Mouse (Mus musculus) lung, postnatal 0 days (tissue): ENCODE measurements around the gene Uba1y. TPM values are rescaled to one million over a fixed set of nuclear protein-coding genes. Genes with fewer than 3 reads are reported as not detected.
A peak's percentile ranks its signal among the peaks of the same experiment; 100 is the strongest.
"Not testable (repeated sequence)": the region's sequence is repeated elsewhere in the genome, so short reads cannot be mapped to it uniquely, and the experiment has no call there.

Experiments
- ATAC-seq: fragments of 200-750 bp; cut with Nextera tagmentation; 2 replicates; pipeline ENCODE4 v1.8.0; 2017; ENCODE audit warnings: moderate library complexity
- DNase-seq: peaks from one replicate; pipeline ENCODE4 v3.0.0-alpha.2; 2016; ENCODE audit warnings: low spot score
- H3K27ac ChIP-seq: fragments of 300-500 bp; sonication (generic); 2 replicates; pipeline ENCODE4 v1.5.1; 2014; ENCODE audit warnings: antibody characterized with exemption, mild to moderate bottlenecking, low read length, mixed read lengths
- H3K27me3 ChIP-seq: fragments of 300-500 bp; sonication (generic); replicated peaks from 2 replicates; pipeline ENCODE4 v1.6.1; 2014; ENCODE audit warnings: low read length, mixed read lengths; ENCODE audit not compliant: insufficient read depth
- H3K36me3 ChIP-seq: fragments of 300-500 bp; sonication (generic); 2 replicates; pipeline ENCODE4 v1.6.1; 2014; ENCODE audit warnings: low read length, mixed read lengths; ENCODE audit not compliant: insufficient read depth
- H3K4me1 ChIP-seq: fragments of 300-500 bp; sonication (generic); 2 replicates; pipeline ENCODE4 v1.6.1; 2014; ENCODE audit warnings: antibody characterized with exemption, low read depth, low read length, mixed read lengths; ENCODE audit not compliant: insufficient read depth
- H3K4me2 ChIP-seq: fragments of 300-500 bp; sonication (generic); replicated peaks from 2 replicates; pipeline ENCODE4 v1.6.1; 2014; ENCODE audit warnings: low read depth, mild to moderate bottlenecking, low read length, moderate library complexity, mixed read lengths
- H3K4me3 ChIP-seq: fragments of 300-500 bp; sonication (generic); 2 replicates; pipeline ENCODE4 v1.5.1; 2014; ENCODE audit warnings: low read depth, low read length
- H3K9ac ChIP-seq: fragments of 300-500 bp; sonication (generic); replicated peaks from 2 replicates; pipeline ENCODE4 v1.6.1; 2014; ENCODE audit warnings: low read depth, mild to moderate bottlenecking
- H3K9me3 ChIP-seq: fragments of 300-500 bp; sonication (generic); 2 replicates; pipeline ENCODE4 v1.6.1; 2016; ENCODE audit warnings: low read length, mixed read lengths
- CTCF ChIP-seq: IDR thresholded peaks from 2 replicates; pipeline ENCODE4 v1.5.1; 2016; ENCODE audit warnings: antibody characterized with exemption, mild to moderate bottlenecking
- EP300 ChIP-seq: IDR thresholded peaks from 2 replicates; pipeline ENCODE4 v1.6.1; 2016; ENCODE audit warnings: antibody characterized with exemption, mild to moderate bottlenecking, control low read depth
- WGBS: fragments of 180-500 bp; shearing (Covaris S2); extraction: QIAGEN DNeasy Blood & Tissue Kit; methylation state at CpG from one replicate; pipeline ENCODE4 v1.1.7; 2014; 5-methylcytosine and 5-hydroxymethylcytosine counted together
- polyA plus RNA-seq: library from polyadenylated mRNA; unstranded; fragments of >200 nt; fragmentation: Nextera tagmentation; extraction: Ambion mirVana; gene quantifications from 2 replicates; pipeline ENCODE4 v1.2.1, GENCODE M21; 2015

The Uba1y gene
- not detected in 2 replicates for polyA plus RNA-seq

DNA sequence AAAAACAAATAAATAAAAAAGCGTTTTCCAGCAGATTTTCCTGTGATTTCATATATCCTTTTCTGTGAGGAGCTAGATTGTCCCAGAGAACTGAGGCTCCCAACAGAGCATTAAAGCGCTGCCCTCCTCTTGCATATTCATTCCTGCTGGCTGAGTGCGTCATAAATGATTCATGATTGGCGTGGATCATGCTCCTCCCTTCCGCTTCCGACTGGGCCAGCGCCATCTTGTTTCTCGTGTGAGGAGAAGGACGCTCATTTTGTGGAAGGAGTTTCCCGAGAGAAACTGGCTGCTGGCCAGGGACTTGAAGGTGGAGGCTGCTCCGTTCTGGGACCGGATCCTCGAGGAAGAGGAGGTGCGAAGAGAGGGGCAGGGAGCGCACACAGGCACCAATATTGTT lies at the start of gene Uba1y:
Uba1y (plus strand) TSS at position 254 of the 400 bp plus-strand sequence.
- Histone ChIP-seq H3K9me3 (no peaks in the 10 kb centered on the region), H3K36me3 (no peaks in the 10 kb centered on the region), H3K27ac (no peak within 1 kb of the TSS), H3K9ac (no peak within 1 kb of the TSS), H3K4me3 (no peak within 1 kb of the TSS), H3K4me1 (no peaks in the 10 kb centered on the region), H3K4me2 (no peak within 1 kb of the TSS), H3K27me3 (no peaks in the 10 kb centered on the region)
- TF ChIP-seq EP300 (no peak), CTCF (no peak)
- no peak for DNase-seq
- WGBS: 75% methylated on average over 11 of the region's 15 CpGs
- no peak for ATAC-seq

DNA sequence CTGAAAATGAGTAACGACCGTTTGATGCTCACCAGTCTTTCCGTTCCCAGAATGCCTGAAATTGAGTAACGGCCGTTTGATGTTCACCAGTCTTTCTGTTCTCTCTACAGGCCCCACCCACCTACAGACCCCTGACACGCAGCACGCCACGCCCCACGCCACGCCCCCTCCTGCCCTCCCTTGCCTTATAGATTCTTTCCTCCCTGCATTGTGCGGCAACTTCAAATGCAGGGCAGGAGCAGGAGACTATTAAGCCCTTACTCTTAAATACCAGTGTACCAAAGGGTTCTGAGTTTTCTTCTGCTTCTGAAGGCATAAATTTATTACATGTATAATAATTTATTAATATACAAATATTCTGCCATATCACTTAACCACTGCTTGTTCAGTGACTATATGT lies 21.1 kb upstream of the Uba1y start, which contains the start of gene Zfy1:
Zfy1 (minus strand) TSS at position 101 of the 400 bp plus-strand sequence.
- H3K36me3 ChIP-seq, ATAC-seq, H3K27ac ChIP-seq, H3K27me3 ChIP-seq, H3K4me2 ChIP-seq, H3K4me3 ChIP-seq, H3K9me3 ChIP-seq, H3K9ac ChIP-seq, H3K4me1 ChIP-seq, DNase-seq: not testable (repeated sequence)
- WGBS: 80% methylated on average over 5 of the region's 11 CpGs

DNA sequence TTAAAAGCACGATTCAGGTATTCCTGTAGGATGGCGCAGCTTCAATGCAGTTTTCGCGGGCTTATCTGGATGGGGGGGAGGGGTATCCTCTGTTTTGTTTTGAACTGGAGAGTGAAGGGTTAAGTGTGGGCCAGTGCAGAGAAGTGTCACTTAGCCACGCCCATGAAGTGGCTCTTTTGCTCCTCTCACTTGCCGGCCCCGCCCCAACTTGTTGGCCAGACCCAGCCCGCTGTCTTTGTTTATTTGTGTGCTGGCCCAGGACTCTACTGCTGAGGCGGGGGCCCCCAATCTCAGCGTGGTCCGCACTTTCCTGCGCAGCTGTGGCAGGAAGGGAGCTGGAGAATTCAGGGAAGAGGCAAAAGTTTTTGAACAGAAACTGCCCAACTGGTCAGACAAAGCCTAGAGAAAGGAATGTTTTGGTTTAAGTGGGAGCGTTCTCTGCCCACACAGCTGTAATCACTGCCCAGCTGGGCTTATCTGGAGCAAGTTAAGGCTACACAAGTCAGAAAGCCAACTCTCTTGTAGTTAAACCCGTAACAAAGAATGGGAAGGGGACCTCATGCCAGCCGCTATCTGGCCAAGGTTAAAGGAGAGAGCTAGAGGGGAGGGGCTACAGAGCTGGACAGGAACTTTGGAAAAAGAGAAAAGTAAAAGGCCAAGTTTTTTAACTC lies 9.3 kb upstream of the Uba1y start:
- Histone ChIP-seq H3K4me2 (peak overlapping the region; percentile 25; the same call in 1 of the 2 replicates), H3K27ac (no peak overlapping the region), H3K27me3 (no peaks in the 10 kb centered on the region), H3K36me3 (no peaks in the 10 kb centered on the region), H3K4me1 (no peaks in the 10 kb centered on the region), H3K9me3 (no peaks in the 10 kb centered on the region), H3K4me3 (no peak overlapping the region), H3K9ac (no peak overlapping the region)
- WGBS: 0% methylated on average over 12 of the region's 15 CpGs
- ATAC-seq (peak; percentile 78), DNase-seq (peak; percentile 55)
- no peak for TF ChIP-seq EP300
- TF ChIP-seq CTCF: no peak

DNA sequence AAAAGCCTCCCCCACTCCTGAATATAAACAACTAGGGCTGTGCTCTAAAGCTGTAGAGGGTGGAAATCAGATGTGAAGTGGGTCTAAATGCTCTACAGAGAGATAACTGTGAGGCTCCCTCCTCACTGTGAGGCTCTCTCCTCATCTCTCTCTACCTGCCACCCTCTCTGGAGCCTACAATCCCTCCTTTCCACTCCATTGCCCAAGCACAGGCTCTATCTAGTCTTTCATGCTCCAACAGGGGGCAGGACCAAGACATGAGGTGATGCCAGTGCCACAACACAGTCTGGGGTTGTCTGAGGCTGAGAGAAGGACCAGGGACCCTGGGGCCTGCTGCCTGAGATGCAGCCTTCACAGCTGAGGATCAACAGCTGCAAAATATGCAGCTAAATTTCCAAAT lies 54.0 kb downstream of the Uba1y start:
- H3K9me3 ChIP-seq: no peaks in the 10 kb centered on the region
- no peak for ATAC-seq
- DNase-seq: no peak
- no peak overlapping the region for H3K27ac ChIP-seq
- H3K4me2 ChIP-seq: no peak overlapping the region
- H3K4me1 ChIP-seq: no peaks in the 10 kb centered on the region
- H3K9ac ChIP-seq: no peak overlapping the region
- no peaks in the 10 kb centered on the region for H3K27me3 ChIP-seq
- H3K4me3 ChIP-seq: no peak overlapping the region
- TF ChIP-seq EP300: no peak
- no peaks in the 10 kb centered on the region for H3K36me3 ChIP-seq

- Histone ChIP-seq H3K4me1 (no peaks in the 10 kb centered on the region), H3K9ac (no peak overlapping the region), H3K4me2 (no peak overlapping the region), H3K27me3 (no peaks in the 10 kb centered on the region), H3K36me3 (no peaks in the 10 kb centered on the region), H3K4me3 (no peak overlapping the region), H3K9me3 (no peaks in the 10 kb centered on the region), H3K27ac (no peak overlapping the region)
- DNase-seq (peak; percentile 13), ATAC-seq (no peak)
- TF ChIP-seq CTCF: no peak
- TF ChIP-seq EP300: no peak
- 44% methylated on average over 13 of the region's 18 CpGs for WGBS
Observed at GRCm38 (mm10) chrY:872855-873549, 54.6 kb downstream of the Uba1y start.

Other genes starting within 250 kb of the Uba1y start
- gene Zfy1, start 21.2 kb upstream of the Uba1y start, polyA plus RNA-seq: not detected in 2 replicates
- not detected in 2 replicates for gene Kdm5d, start 79.1 kb downstream of the Uba1y start, polyA plus RNA-seq
- not detected in 2 replicates for gene Eif2s3y, start 191.9 kb downstream of the Uba1y start, polyA plus RNA-seq